Mouse (Mus musculus) neural tube, embryonic 11.5 days (tissue): Measurements from ENCODE around the gene Phf23. TPM values are rescaled to one million over a fixed set of nuclear protein-coding genes. Genes with fewer than 3 reads are reported as not detected.
A peak's percentile ranks its signal among the peaks of the same experiment; 100 is the strongest.

Source experiments
- ATAC-seq: fragments of 200-750 bp; cut with Nextera tagmentation; 2 replicates; pipeline ENCODE4 v1.8.0; 2017; ENCODE audit warnings: moderate number of reproducible peaks, mild to moderate bottlenecking, moderate TSS enrichment, moderate library complexity; ENCODE audit not compliant: insufficient read depth, low FRiP score, low TSS enrichment
- DNase-seq: peaks from one replicate; pipeline ENCODE4 v3.0.0-alpha.2; 2015; ENCODE audit warnings: low spot score
- H3K27ac ChIP-seq: fragments of 300-500 bp; sonication (generic); 2 replicates; pipeline ENCODE4 v1.5.1; 2014; ENCODE audit warnings: low read depth, mild to moderate bottlenecking, low read length
- H3K27me3 ChIP-seq: fragments of 300-500 bp; sonication (generic); 2 replicates; pipeline ENCODE4 v1.6.1; 2014; ENCODE audit warnings: mild to moderate bottlenecking, low read length, mixed read lengths; ENCODE audit not compliant: control insufficient read depth, insufficient read depth
- H3K36me3 ChIP-seq: fragments of 300-500 bp; sonication (generic); 2 replicates; pipeline ENCODE4 v1.6.1; 2014; ENCODE audit warnings: mild to moderate bottlenecking, low read length, moderate library complexity, mixed read lengths; ENCODE audit not compliant: control insufficient read depth, insufficient read depth
- H3K4me1 ChIP-seq: fragments of 300-500 bp; sonication (generic); 2 replicates; pipeline ENCODE4 v1.6.1; 2014; ENCODE audit warnings: low read length, mixed read lengths; ENCODE audit not compliant: control insufficient read depth, insufficient read depth
- H3K4me2 ChIP-seq: fragments of 300-500 bp; sonication (generic); 2 replicates; pipeline ENCODE4 v1.6.1; 2014; ENCODE audit warnings: low read depth, mild to moderate bottlenecking, moderate library complexity
- H3K4me3 ChIP-seq: fragments of 300-500 bp; sonication (generic); 2 replicates; pipeline ENCODE4 v1.5.1; 2014; ENCODE audit warnings: low read depth, low read length
- H3K9ac ChIP-seq: fragments of 300-500 bp; sonication (generic); 2 replicates; pipeline ENCODE4 v1.6.1; 2014; ENCODE audit warnings: mild to moderate bottlenecking, low read length
- H3K9me3 ChIP-seq: fragments of 300-500 bp; sonication (generic); 2 replicates; pipeline ENCODE4 v1.6.1; 2016; ENCODE audit warnings: low read length; ENCODE audit not compliant: control insufficient read depth
- WGBS: fragments of 180-500 bp; shearing (Covaris S2); extraction: QIAGEN DNeasy Blood & Tissue Kit; methylation state at CpG from one replicate; pipeline ENCODE4 v1.1.7; 2014; 5-methylcytosine and 5-hydroxymethylcytosine counted together
- microRNA counts: library from miRNA; unstranded; fragments of <30 nt; microRNA quantifications from one replicate; lab custom pipeline; 2015
- microRNA-seq: library from miRNA; unstranded; fragments of <30 nt; microRNA quantifications from one replicate; pipeline ENCODE4, GENCODE M21; 2016
- polyA plus RNA-seq: library from polyadenylated mRNA; unstranded; fragments of >200 nt; fragmentation: Nextera tagmentation; extraction: Ambion mirVana; gene quantifications from 2 replicates; pipeline ENCODE4 v1.2.1, GENCODE M21; 2014

The Phf23 gene
- polyA plus RNA-seq, 1 experiment from 2014 or later: 57.6 TPM

- H3K27ac ChIP-seq: no peak overlapping the region
- H3K27me3 ChIP-seq: no peaks in the 10 kb centered on the region
- no peaks in the 10 kb centered on the region for H3K9me3 ChIP-seq
- 78% methylated on average over 7 of the region's 7 CpGs for WGBS
- H3K4me3 ChIP-seq: no peak overlapping the region
- H3K4me1 ChIP-seq: no peaks in the 10 kb centered on the region
- H3K4me2 ChIP-seq: no peak overlapping the region
- no peak for DNase-seq
- H3K36me3 ChIP-seq: peaks cover 5% of the 10 kb centered on the region; the same call in 1 of the 2 replicates
- no peak for ATAC-seq
- H3K9ac ChIP-seq: no peak overlapping the region
Observed at GRCm38 (mm10) chr11:70043665-70044064, 48.1 kb downstream of the Phf23 start.

- H3K4me3 ChIP-seq: no peak overlapping the region
- no peaks in the 10 kb centered on the region for H3K4me1 ChIP-seq
- H3K36me3 ChIP-seq: peaks cover 5% of the 10 kb centered on the region; the same call in 1 of the 2 replicates
- no peak for ATAC-seq
- no peaks in the 10 kb centered on the region for H3K27me3 ChIP-seq
- no peak overlapping the region for H3K4me2 ChIP-seq
- 34% methylated on average over 9 of the region's 9 CpGs for WGBS
- no peaks in the 10 kb centered on the region for H3K9me3 ChIP-seq
- H3K27ac ChIP-seq: 0 out of 2 replicates have a peak overlapping the region, but pooled peaks have one; percentile 8
- no peak overlapping the region; the same call in 1 of the 2 replicates for H3K9ac ChIP-seq
- DNase-seq: no peak
Observed at GRCm38 (mm10) chr11:70045435-70045834, 49.9 kb downstream of the Phf23 start.

- H3K9ac ChIP-seq: no peak overlapping the region
- no peaks in the 10 kb centered on the region for H3K27me3 ChIP-seq
- ATAC-seq (no peak), DNase-seq (no peak)
- WGBS: 71% methylated on average over 6 of the region's 6 CpGs
- no peaks in the 10 kb centered on the region for H3K9me3 ChIP-seq
- H3K27ac ChIP-seq: no peak overlapping the region
- peaks cover 2% of the 10 kb centered on the region; the same call in 1 of the 2 replicates for H3K36me3 ChIP-seq
- H3K4me3 ChIP-seq: no peak overlapping the region
- no peaks in the 10 kb centered on the region for H3K4me1 ChIP-seq
- no peak overlapping the region for H3K4me2 ChIP-seq
Observed at GRCm38 (mm10) chr11:70049366-70049765, 53.8 kb downstream of the Phf23 start.

MicroRNAs encoded within 50 kb of the gene (microRNA counts, 519-probe panel; counts per million panel counts)
- microRNA mmu-miR-324-3p (lab: Ali Mortazavi, UCI) (171 counts per million, percentile 57 among the panel's probes with 10 or more counts), microRNA mmu-miR-324-5p (lab: Ali Mortazavi, UCI) (4,580 counts per million, percentile 83 among the panel's probes with 10 or more counts)

Small RNA genes within 50 kb of the gene (microRNA-seq; reads per million reads assigned to microRNA genes)
- gene Gm44349: not detected
- 2,716 reads per million, percentile 86 among the genes with 10 or more reads in this experiment for gene Mir324

Other genes with a start within 250 kb of the Phf23 start
- 65.0 and 65.3 TPM in 2 replicates for gene Polr2a, start 237.1 kb upstream of the Phf23 start, polyA plus RNA-seq
- gene Slc35g3, start 233.8 kb upstream of the Phf23 start, polyA plus RNA-seq: not detected in 2 replicates
- gene Zbtb4, start 229.9 kb upstream of the Phf23 start, polyA plus RNA-seq: 0.99 and 1.3 TPM in 2 replicates
- 4.2 and 6.2 TPM in 2 replicates for gene Chrnb1, start 199.8 kb upstream of the Phf23 start, polyA plus RNA-seq
- gene Fgf11, start 193.9 kb upstream of the Phf23 start, polyA plus RNA-seq: 2.0 and 3.0 TPM in 2 replicates
- 0.69 and 0.88 TPM in 2 replicates for gene Tmem102, start 190.2 kb upstream of the Phf23 start, polyA plus RNA-seq
- gene Gm39566, start 180.5 kb upstream of the Phf23 start, polyA plus RNA-seq: not detected in 2 replicates
- gene Spem2, start 177.3 kb upstream of the Phf23 start, polyA plus RNA-seq: not detected in 2 replicates
- gene Spem1, start 173.6 kb upstream of the Phf23 start, polyA plus RNA-seq: 0.23 TPM in 1 of 2 replicates, not detected in the other
- 10.9 and 11.4 TPM in 2 replicates for gene Nlgn2, start 158.0 kb upstream of the Phf23 start, polyA plus RNA-seq
- 289 and 296 TPM in 2 replicates for gene Tmem256, start 157.3 kb upstream of the Phf23 start, polyA plus RNA-seq
- gene Plscr3, start 149.4 kb upstream of the Phf23 start, polyA plus RNA-seq: 75.4 and 83.7 TPM in 2 replicates
- 0.23 and 0.72 TPM in 2 replicates for gene Tnk1, start 137.0 kb upstream of the Phf23 start, polyA plus RNA-seq
- gene Tmem95, start 117.8 kb upstream of the Phf23 start, polyA plus RNA-seq: not detected in 2 replicates
- 3.1 and 3.6 TPM in 2 replicates for gene Kctd11, start 114.4 kb upstream of the Phf23 start, polyA plus RNA-seq
- 0.53 and 1.1 TPM in 2 replicates for gene Acap1, start 100.2 kb upstream of the Phf23 start, polyA plus RNA-seq
- 14.4 and 15.1 TPM in 2 replicates for gene 2810408A11Rik, start 94.8 kb upstream of the Phf23 start, polyA plus RNA-seq
- 14.2 and 18.0 TPM in 2 replicates for gene Neurl4, start 94.7 kb upstream of the Phf23 start, polyA plus RNA-seq
- gene Gps2, start 81.9 kb upstream of the Phf23 start, polyA plus RNA-seq: 84.0 and 93.7 TPM in 2 replicates
- 1,905 and 1,926 TPM in 2 replicates for gene Eif5a, start 73.8 kb upstream of the Phf23 start, polyA plus RNA-seq
- gene Ybx2, start 60.0 kb upstream of the Phf23 start, polyA plus RNA-seq: 3.4 and 4.2 TPM in 2 replicates
- 11.4 and 11.8 TPM in 2 replicates for gene Slc2a4, start 47.6 kb upstream of the Phf23 start, polyA plus RNA-seq
- gene Cldn7, start 31.0 kb upstream of the Phf23 start, polyA plus RNA-seq: 5.3 and 5.9 TPM in 2 replicates
- 21.5 and 23.3 TPM in 2 replicates for gene Ctdnep1, start 14.6 kb upstream of the Phf23 start, polyA plus RNA-seq
- gene Elp5, start 13.3 kb upstream of the Phf23 start, polyA plus RNA-seq: 149 and 168 TPM in 2 replicates
- 530 and 552 TPM in 2 replicates for gene Gabarap, start 4.6 kb upstream of the Phf23 start, polyA plus RNA-seq
- gene Dvl2, start 4.8 kb downstream of the Phf23 start, polyA plus RNA-seq: 35.8 and 39.0 TPM in 2 replicates
- 49.3 and 54.1 TPM in 2 replicates for gene Acadvl, start 19.6 kb downstream of the Phf23 start, polyA plus RNA-seq
- gene Dlg4, start 21.2 kb downstream of the Phf23 start, polyA plus RNA-seq: 14.6 and 15.0 TPM in 2 replicates
- 0.41 TPM in 1 of 2 replicates, not detected in the other for gene Asgr1, start 58.3 kb downstream of the Phf23 start, polyA plus RNA-seq
- 0.28 TPM in 1 of 2 replicates, not detected in the other for gene Asgr2, start 96.9 kb downstream of the Phf23 start, polyA plus RNA-seq
- not detected in 2 replicates for gene Mgl2, start 134.6 kb downstream of the Phf23 start, polyA plus RNA-seq
- 0.38 and 0.39 TPM in 2 replicates for gene Clec10a, start 160.4 kb downstream of the Phf23 start, polyA plus RNA-seq
- 0.27 and 0.50 TPM in 2 replicates for gene Slc16a11, start 217.0 kb downstream of the Phf23 start, polyA plus RNA-seq
- gene Slc16a13, start 225.3 kb downstream of the Phf23 start, polyA plus RNA-seq: 14.3 and 16.9 TPM in 2 replicates
- 6.2 and 7.4 TPM in 2 replicates for gene Bcl6b, start 234.0 kb downstream of the Phf23 start, polyA plus RNA-seq
- 183 and 204 TPM in 2 replicates for gene 0610010K14Rik, start 242.1 kb downstream of the Phf23 start, polyA plus RNA-seq
- gene Gm21988, start 244.1 kb downstream of the Phf23 start, polyA plus RNA-seq: 10.8 and 11.5 TPM in 2 replicates
- gene Rnasek, start 244.1 kb downstream of the Phf23 start, polyA plus RNA-seq: 151 and 160 TPM in 2 replicates